Mouse (Mus musculus) adrenal gland, adult 2 months (tissue): ENCODE data around the gene Prdm2. TPM values are rescaled to one million over a fixed set of nuclear protein-coding genes. Genes with fewer than 3 reads are reported as not detected.

ENCODE experiments used
- DNase-seq: peaks from one replicate; pipeline ENCODE4 v3.0.0; 2021
- long read RNA-seq: library from polyadenylated mRNA; stranded (forward); transcript quantifications from one replicate; pipeline ENCODE4 v2.0.0, GENCODE M21; 2021
- polyA plus RNA-seq: library from polyadenylated mRNA; depleted of rRNA; stranded (reverse); fragments of >200 nt; gene quantifications from 2 replicates; pipeline ENCODE4 v1.2.3, GENCODE M21; 2012; rRNA removed
- total RNA-seq, 2 experiments: library from RNA; stranded (reverse); gene quantifications; 2 replicates each; pipeline ENCODE4 v1.2.3; 2021

Gene Prdm2
- total RNA-seq (10 to 100 TPM; 22.3 to 38.7 TPM), polyA plus RNA-seq (5.6 and 9.4 TPM in 2 replicates)
- long read RNA-seq, partial matches to known transcripts = 0 of 2 reads
- long read RNA-seq, other reads (novel, unspliced or antisense) = 2 of 2 reads

GRCm38 (mm10) chr4:143212341-143213174 lies at the start of gene Prdm2:
Gene Prdm2, minus strand, starts transcription at chr4:143212995.
- DNase-seq = peak; percentile 81

- no peak for DNase-seq
These were observed 47.0 kb upstream of the Prdm2 start for GRCm38 (mm10) chr4:143259718-143260349.

- DNase-seq = peak; percentile 52
These were observed 45.7 kb upstream of the Prdm2 start for GRCm38 (mm10) chr4:143258517-143258916.

GRCm38 (mm10) chr4:143257971-143258370 lies 45.2 kb upstream of the Prdm2 start:
- DNase-seq = no peak

GRCm38 (mm10) chr4:143255541-143255940 lies 42.7 kb upstream of the Prdm2 start:
- DNase-seq = no peak

GRCm38 (mm10) chr4:143253356-143253755 lies 40.6 kb upstream of the Prdm2 start:
- DNase-seq = no peak

GRCm38 (mm10) chr4:143248050-143248449 lies 35.3 kb upstream of the Prdm2 start:
- DNase-seq = no peak

GRCm38 (mm10) chr4:143241294-143241693 lies 28.5 kb upstream of the Prdm2 start:
- no peak for DNase-seq

GRCm38 (mm10) chr4:143239615-143240201 lies 26.9 kb upstream of the Prdm2 start:
- DNase-seq = no peak

- DNase-seq = no peak
These were observed 26.3 kb upstream of the Prdm2 start for GRCm38 (mm10) chr4:143239117-143239516.

GRCm38 (mm10) chr4:143238241-143239031 lies 25.6 kb upstream of the Prdm2 start:
- peak; percentile 24 for DNase-seq

- DNase-seq = no peak
These were observed 19.1 kb upstream of the Prdm2 start for GRCm38 (mm10) chr4:143231790-143232422.

GRCm38 (mm10) chr4:143231110-143231509 lies 18.3 kb upstream of the Prdm2 start:
- DNase-seq = no peak

- no peak for DNase-seq
These were observed 15.2 kb upstream of the Prdm2 start for GRCm38 (mm10) chr4:143227976-143228375.

- DNase-seq = no peak
These were observed 13.1 kb upstream of the Prdm2 start for GRCm38 (mm10) chr4:143225886-143226285.

GRCm38 (mm10) chr4:143219316-143219751 lies 6.5 kb upstream of the Prdm2 start:
- DNase-seq = no peak

- DNase-seq = no peak
These were observed 6.1 kb upstream of the Prdm2 start for GRCm38 (mm10) chr4:143218858-143219257.

- no peak for DNase-seq
These were observed 4.4 kb upstream of the Prdm2 start for GRCm38 (mm10) chr4:143217189-143217588.

- no peak for DNase-seq
These were observed 1.5 kb upstream of the Prdm2 start for GRCm38 (mm10) chr4:143214221-143214797.

GRCm38 (mm10) chr4:143213571-143213970 lies 776 bp upstream of the Prdm2 start:
- DNase-seq = no peak

GRCm38 (mm10) chr4:143213175-143213479 lies 332 bp upstream of the Prdm2 start:
- no peak for DNase-seq
